Mouse (Mus musculus): Measurements from ENCODE around the gene Olfr1506.
"Not testable (repeated sequence)": the region's sequence is repeated elsewhere in the genome, so short reads cannot be mapped to it uniquely, and the experiment has no call there.

Gene Olfr1506

DNA sequence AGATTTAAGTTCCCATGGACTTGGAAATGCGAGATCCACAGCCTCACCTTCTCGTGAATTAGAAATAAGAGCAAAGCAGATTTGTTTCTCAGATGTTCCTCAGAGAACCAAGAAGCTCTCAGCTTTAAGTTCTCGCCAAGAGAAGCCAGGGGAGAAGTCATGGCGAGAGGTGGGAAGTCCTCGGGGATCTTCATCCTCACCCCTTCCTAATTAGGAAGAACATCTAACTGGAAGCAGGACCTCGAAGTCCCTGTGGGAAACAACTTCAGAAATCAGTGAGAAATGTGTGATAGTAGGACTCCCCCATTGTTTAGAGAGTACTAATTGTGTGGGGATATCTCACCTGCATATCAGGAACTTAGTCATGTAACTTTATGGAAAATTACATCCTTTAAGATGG lies at the start of gene Olfr1506:
Gene Olfr1506 (minus strand): TSS at position 101 of the 400 bp plus-strand sequence.
- not testable (repeated sequence) for DNase-seq (ENCODE audit: low spot score)

DNA sequence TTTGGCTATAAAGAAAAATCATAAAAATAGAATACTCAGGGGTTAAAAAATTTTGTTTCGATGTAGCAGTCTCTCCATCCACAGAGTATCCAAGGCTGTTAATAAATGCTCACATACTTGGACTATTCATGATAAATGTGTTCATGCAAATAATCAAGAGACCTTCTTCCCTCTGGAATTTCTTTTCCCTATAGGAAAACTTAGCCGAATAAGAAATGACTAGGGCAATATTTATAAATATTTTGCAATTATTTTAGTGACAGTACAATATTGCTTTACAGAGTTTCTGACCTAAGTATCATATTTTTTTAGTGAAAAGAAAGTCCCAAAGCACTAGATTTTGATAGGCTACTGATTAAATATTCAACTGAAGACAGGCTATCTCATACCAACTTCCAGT lies 46.6 kb upstream of the Olfr1506 start, which contains the start of gene Olfr1271:
Gene Olfr1271 (minus strand): TSS at position 101 of the 400 bp plus-strand sequence.
- no peak for DNase-seq (ENCODE audit: low spot score)

DNA sequence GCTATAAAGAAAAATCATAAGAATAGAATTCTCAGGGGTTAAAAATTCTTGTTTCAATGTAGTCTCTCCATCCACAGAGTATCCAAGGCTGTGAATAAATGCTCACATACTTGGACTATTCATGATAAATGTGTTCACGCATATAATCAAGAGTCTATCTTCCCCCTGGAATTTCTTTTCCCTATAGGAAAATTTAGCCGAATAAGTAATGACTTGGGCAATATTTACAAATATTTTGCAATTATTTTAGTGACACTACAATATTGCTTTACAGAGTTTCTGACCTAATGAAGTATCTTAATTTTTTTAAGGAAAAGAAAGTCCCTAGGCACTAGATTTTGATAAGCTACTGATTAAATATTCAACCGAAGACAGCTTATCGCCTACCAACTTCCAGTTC lies 33.2 kb upstream of the Olfr1506 start, which contains the start of gene Olfr142:
Gene Olfr142 (minus strand): TSS at position 101 of the 400 bp plus-strand sequence.
- DNase-seq (ENCODE audit: low spot score), result no peak

DNA sequence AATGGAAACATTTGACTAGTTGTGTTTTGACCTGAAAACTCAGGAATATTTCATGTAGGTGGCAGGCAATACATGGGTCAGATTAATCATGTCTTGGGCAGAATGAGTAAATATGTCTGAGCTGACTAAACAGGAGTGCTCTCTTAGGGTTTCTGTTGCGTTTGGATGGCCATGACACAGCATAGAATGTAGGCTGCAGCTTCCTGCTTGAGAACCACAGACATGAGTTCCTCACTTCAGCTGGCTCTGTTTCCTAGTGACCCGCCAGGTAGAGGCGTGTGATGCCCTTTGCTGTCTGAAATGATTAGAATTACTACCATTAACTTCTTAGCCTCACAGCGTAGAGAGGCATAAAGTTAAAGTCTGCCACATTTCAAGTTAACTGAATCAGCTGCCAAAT lies 24.7 kb downstream of the Olfr1506 start:
- DNase-seq (ENCODE audit: low spot score), result not testable (repeated sequence)

DNA sequence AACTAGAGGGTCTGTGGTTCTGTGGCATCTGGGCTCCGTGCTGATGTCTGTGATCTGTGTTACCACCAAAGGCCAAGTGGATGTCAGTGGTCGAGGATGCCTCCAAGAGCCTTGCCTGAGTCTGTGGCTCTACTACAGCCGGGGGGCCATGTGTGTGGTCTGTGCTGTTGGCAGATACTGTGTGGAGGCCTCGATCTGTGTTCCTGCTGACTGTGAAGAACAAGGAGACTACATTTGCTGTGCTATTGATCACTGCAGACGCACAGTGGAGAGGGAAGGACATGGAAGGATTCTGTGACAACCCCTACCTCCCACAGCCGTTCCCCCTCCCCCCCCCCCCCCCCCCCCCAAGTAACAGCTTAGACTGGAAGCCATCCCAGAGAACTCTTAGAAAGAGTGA lies 29.0 kb downstream of the Olfr1506 start:
- not testable (repeated sequence) for DNase-seq (ENCODE audit: low spot score)

DNA sequence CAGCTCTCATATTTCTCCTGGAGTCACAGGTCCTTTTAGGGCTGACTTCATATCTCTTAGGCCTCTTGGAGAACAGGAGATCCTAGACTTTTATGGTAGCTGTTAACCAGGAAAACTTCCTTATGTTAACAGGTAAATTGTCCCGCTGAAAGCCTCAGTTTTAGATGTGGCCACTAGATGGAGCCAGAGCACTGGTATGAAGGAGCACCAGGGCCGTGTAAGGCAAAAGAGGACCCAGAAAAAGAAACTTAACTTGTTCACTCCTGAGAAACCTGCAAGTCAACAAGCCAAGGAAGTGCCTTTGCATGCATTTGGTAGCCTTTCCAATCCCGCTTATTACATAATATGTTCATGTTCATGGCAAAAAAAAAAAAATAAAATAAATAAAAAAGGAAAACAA lies 29.5 kb downstream of the Olfr1506 start:
- not testable (repeated sequence) for DNase-seq (ENCODE audit: low spot score)

DNA sequence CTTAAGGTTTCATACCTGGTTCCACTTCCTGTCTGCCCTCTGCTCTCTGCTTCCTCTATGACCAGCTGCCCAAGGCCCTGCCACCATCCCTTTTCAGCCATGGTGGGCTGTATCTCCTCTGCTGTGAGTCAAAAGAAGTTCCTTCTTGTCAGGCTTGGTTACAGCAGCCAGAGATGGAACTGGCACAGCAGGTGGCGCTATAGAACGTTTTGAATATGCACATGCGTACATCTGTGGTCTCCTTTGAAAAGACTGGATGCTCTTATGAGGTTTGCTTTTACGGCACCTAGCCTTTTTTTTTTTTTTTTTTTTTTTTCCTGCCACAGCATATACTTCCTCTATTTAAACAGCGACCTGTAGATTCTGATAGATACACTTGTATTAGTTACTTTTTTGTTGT lies 37.2 kb downstream of the Olfr1506 start:
- not testable (repeated sequence) for DNase-seq (ENCODE audit: low spot score)

- DNase-seq (ENCODE audit: low spot score), result not testable (repeated sequence)
These were observed 38.2 kb downstream of the Olfr1506 start for GRCm38 (mm10) chr2:90186082-90186481.
